Mouse (Mus musculus) G1E-ER4 (cell line): Measurements from ENCODE around the gene Rcc2. TPM values are rescaled to one million over a fixed set of nuclear protein-coding genes. Genes with fewer than 3 reads are reported as not detected.

Experiments
- GATA1 ChIP-seq: IDR thresholded peaks from one replicate; pipeline ENCODE4 v1.8.0; 2012; ENCODE audit warnings: low read length, inconsistent platforms
- polyA plus RNA-seq: library from polyadenylated mRNA; stranded (reverse); fragments of >175 nt; gene quantifications from 2 replicates; pipeline ENCODE4 v1.2.3, GENCODE M21; 2012

Rcc2 gene
- polyA plus RNA-seq, 1 experiment = 420 TPM

- no peak for TF ChIP-seq GATA1
These were observed 55.5 kb downstream of the Rcc2 start for GRCm38 (mm10) chr4:140755811-140756210.

GRCm38 (mm10) chr4:140761601-140762000, 61.3 kb downstream of the Rcc2 start:
- TF ChIP-seq GATA1 = no peak

DNA sequence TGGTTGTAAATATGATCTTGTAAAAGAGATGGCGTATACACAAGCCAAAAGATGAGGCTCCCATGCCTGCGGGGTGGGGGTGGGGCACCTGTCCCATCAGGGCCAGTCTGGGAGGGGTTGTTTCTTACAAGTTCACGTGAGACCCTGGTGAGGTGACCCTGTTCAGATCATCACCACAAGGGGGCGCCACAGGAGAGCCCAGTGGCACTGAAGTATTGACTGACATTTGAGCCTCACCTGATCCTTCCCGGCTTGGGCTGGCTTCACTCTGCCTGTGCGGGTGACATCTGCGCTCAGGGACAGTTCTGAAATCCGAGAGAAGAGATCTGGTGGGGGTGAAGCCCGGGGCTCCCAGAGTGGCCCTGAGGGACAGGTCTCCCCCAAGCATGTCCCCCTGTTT, 62.8 kb downstream of the Rcc2 start:
- no peak for TF ChIP-seq GATA1

- TF ChIP-seq GATA1 = no peak
These were observed 65.6 kb downstream of the Rcc2 start for GRCm38 (mm10) chr4:140765936-140766335.

GRCm38 (mm10) chr4:140768973-140769372, 68.6 kb downstream of the Rcc2 start:
- TF ChIP-seq GATA1 = no peak

DNA sequence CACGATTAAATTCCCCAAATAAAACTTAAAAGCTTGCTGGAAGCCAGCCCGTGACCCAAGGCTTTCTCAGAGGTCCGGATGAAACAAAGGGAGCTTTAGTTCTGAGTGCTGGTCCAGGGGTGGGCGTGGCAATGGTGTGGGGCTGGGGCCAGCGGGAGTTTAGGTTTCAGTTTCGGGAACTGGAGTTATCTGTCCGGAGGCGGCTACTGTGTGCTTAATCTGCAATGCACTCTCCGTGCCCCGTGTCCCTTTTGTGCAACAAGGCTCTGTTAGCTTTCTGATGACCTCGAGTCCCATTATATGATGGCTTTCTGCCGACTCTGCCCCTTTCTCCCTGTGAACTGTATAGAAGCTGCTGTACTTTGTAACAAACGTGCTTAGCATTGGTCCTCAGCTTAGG, 70.1 kb downstream of the Rcc2 start:
- no peak for TF ChIP-seq GATA1

- TF ChIP-seq GATA1 = no peak
These were observed 70.8 kb downstream of the Rcc2 start for GRCm38 (mm10) chr4:140771091-140771490.

Other genes starting within 250 kb of the Rcc2 start
- gene Arhgef10l, start 34.5 kb upstream of the Rcc2 start, polyA plus RNA-seq = 0.02 TPM in 1 of 2 replicates, not detected in the other
- not detected in 2 replicates for gene Padi6, start 42.1 kb downstream of the Rcc2 start, polyA plus RNA-seq
- not detected in 2 replicates for gene Padi4, start 73.7 kb downstream of the Rcc2 start, polyA plus RNA-seq
- 3.2 and 3.4 TPM in 2 replicates for gene Padi3, start 110.1 kb downstream of the Rcc2 start, polyA plus RNA-seq
- 0.05 TPM in 1 of 2 replicates, not detected in the other for gene Padi1, start 145.2 kb downstream of the Rcc2 start, polyA plus RNA-seq
- gene Padi2, start 205.8 kb downstream of the Rcc2 start, polyA plus RNA-seq = not detected in 2 replicates